Mouse (Mus musculus): ENCODE measurements around the gene Kctd14.

GRCm38 (mm10) chr7:97416473-97416872 lies 34.6 kb upstream of the Kctd14 start:
- TF ChIP-seq POLR2A (IDR thresholded peaks at IDR 0.05; ENCODE audit: low read depth, low read length) (no peak), CTCF (IDR thresholded peaks at IDR 0.05; ENCODE audit: borderline replicate concordance, insufficient read depth, low read length) (no peak)

All from embryonic fibroblast, embryonic 13.5 days (primary cell).